Mouse (Mus musculus): ENCODE measurements around the gene Hook2.

The Hook2 gene

DNA sequence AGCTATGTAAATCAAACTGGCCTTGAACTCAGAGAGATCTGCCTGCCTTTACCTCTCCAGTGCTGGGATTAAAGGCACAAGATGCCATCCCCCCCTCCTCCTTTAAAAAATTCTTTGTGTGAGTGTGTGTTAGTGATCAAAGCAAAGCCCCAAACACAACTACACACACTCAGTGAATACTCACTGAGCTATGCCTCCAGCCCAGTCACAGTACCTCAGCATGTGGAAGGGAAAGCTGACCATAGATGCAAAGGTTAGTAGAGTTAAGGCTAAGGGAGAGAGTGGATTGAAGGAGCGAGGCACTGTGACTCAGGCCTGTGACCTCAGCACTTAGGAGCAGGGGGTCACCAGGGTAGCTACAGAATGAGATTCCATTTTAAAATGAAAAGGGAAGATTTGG is 17.3 kb upstream of the Hook2 start:
- DNase-seq (ENCODE audit: low read depth, low spot score), result no peak

DNA sequence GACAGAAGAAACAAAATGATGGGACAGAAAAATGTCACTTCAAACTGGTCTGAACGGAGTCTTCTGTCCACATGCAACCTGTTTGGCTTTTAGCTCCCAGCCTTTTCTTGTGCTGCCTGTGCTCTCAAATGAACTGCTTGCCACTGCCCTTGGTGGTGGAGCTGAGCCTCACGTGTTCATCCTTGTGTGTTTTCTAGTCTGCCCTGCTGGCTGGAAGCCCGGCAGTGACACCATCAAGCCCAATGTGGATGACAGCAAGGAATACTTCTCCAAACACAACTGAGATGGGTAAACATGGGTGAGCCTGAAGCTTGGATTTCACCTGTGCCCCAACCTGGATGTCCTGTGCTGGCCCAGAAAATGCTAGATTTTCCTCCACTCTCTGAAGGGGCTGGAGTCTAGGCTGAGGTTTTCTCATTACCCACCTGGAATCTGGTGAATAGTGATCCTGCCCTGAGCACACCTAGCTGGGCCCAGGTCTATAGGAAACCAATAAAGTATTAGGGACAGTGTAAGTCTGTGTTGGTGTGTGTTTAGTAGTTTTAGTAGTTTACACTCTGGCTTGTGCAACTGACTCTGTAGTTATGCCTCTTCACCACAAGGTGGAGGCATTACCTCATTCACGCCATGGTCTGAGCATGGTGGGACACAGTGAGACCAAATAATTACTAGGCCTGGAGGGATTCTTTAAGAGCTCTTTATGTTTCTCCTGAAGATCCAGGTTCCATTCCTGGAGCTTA is 16.4 kb upstream of the Hook2 start:
- peak; percentile 77 for DNase-seq (ENCODE audit: low read depth, low spot score)

DNA sequence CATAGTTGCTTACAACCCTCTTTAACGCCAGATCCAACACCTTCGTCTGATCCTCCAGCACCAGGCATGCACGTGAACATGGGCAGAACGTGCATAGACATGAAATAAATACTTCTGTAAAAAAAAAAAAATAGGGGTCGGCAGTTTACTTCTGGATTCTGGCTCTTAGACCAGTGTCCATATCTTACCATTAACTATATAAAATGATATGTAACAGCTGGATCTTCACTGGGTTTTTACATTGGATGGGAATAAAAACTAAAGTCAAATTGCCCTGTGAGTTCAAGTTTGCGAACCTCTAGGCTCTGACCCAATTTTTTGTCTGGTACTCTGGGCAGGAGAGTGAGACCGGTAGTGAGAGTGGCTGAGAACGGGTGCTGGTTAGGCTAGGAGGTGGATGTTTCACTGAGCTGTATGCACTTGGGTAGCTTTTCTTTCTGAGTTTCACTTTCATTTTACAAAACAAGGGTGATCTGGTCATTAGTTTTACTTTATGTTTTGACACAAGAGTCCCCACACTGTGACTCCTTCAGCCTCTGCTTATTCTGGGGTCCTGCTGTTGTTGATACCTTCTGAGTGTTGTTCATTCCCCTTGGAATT is 15.8 kb upstream of the Hook2 start:
- peak; percentile 75 for DNase-seq (ENCODE audit: low read depth, low spot score)

DNA sequence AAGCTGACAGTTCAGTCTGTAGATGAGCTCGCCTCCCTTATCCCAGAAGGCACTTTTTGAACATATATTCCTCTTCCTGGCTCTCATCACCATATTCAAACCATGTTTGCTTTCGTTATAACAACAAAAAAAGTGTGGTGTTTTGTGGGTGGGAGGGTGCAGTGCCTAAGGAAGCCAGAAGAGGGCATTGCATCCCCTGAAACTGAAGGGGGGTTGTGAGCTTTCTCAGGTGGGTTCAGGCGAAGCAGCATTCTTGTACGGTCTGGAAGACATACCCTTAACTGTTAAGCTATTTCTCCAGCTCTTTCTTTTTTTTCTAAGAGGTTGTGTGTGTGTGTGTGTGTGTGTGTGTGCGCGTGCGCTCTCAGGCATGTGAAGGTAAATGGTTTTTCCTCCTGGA is 15.0 kb upstream of the Hook2 start:
- peak; percentile 88 for DNase-seq (ENCODE audit: low read depth, low spot score)

DNA sequence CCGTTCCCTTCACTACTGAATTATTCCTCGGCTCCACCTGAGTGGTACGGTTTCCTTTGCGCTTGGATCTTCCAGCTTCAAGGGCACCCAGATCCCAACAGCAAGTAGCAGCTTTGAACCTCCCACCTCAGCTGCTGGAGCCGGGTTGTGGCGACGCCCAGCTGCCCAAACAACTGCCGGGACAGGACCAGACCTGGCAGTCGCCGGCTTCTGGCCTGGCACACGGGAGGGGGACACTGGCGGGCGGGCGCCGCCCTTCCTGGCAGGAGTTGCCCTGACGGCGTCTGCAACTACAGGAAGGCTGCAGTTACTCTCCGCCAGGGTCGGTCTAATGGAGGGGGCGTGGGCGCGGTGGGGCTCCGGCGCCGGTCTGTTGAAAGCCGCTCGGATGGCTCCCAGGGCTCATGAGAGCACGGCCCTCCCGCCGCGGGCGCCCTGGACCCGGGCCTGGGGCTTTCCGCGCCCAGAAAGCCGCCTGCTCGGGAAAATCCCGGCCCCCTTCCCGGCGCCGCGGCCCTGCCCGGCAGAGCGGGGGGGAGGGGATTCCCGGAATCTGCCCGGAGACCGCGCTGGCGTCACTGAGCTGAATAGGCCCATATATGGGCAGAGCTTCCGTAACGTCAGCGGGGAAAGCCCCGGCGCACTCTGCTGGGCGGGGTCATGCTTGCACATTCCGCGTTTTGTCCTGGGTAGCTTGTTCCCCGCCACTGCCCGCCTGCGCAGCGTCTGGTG is 14.2 kb upstream of the Hook2 start:
- peak; percentile 96 for DNase-seq (ENCODE audit: low read depth, low spot score)

DNA sequence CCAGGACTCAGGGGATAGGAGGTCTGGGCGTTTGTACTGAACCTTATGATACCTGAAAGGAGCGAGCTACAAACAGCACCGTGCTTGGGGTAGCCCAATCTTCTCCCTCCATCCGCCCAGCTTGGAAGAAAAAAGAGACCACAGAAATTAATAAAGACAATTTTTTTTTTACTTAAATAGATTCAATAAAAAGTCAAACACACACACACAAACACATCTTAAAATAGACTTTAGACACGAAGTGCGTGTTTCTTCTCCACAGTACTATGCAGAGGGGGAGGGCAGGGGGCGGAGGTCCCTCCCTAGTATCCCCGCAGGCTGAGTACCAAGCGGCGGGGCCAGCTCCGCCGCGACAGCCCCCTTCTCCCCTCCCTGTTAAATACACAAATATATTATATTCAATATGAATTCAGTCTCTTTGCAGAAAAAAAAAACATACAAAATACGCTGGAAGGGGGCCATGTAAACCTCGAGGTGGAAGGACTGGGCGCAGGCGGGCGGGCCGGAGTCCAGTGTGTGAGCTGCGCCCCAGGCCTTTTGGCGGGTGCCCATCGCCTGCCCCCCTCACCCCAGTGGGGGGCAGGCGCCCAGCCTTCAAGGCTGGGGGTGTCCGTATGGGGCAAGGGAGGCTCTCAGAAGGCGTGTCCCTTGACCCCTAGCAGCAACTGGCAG is 13.5 kb upstream of the Hook2 start:
- no peak for DNase-seq (ENCODE audit: low read depth, low spot score)

DNA sequence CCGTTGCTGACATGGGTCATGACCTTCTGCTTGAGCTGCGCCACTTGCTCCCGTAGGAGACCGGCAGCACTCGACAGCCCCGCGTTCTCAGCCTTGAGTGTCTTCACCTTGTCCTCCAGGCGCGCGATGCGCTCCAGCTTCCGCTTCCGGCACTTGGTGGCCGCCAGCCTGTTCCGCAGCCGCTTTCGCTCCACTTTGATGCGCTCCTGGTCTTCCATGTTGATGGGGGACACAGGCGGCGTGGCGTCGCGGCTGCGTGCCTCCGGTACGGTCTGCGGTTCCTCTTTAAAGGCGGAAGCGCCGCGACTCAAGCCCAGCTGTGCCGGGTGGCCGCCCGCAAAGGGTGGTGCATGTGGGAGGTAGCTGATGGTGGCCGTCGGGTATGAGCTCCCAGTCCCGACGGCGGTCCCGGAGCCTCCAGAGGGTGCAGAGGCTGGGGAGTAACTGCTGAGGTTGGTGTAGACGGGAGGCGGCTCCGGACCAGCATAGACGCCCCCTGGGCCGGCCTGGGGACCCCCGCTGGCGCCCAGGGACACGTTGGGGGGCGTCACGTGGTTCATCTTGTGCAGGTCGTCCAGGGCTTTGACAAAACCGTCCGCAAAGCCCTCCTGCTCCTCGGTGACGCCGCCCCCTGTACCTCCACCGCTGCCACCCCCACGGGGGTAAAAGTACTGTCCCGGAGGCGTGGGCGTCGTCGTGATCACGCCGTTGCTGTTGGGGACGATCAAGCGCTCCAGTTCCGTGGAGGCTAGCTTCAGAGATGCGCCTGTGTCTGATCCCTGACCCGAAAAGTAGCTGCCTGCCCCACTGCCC is 12.8 kb upstream of the Hook2 start:
- DNase-seq (ENCODE audit: low read depth, low spot score), result peak; percentile 89

DNA sequence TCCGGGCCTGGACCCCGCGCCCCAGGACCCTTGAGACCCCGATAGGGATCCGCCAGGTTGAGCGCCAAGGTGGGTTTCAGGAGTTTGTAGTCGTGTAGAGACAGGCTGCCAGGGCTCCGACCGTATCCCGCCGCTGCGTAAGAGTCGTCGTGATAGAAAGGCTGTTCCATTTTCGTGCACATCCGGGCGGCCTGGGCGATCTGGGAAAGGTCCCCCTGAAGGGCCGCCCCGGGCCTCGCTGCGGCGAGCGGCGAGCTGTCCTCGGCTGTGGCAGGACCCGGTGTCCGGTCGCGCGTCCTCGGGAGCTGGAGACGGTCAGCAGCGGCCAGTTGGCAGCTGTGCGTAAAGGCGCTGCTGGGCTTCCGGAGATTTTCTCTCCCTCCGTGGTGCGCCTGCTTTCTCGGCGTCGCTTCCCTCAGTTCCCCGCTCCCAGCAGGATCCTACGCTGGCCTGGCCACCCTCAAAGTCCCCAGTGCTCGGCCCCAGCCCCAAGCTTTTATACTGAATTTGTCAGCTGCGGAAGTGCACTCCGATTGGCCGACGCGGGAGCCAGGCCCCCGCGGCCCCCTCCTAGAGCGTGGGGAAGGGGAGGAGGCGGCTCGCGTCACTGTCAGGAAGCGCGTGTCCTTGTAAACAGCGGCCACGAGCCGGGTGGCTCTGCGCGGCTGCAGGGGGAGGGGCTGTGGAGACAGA is 12.0 kb upstream of the Hook2 start, which contains the start of gene Junb:
TSS of gene Junb (minus strand) at position 471 of the 693 bp plus-strand sequence.
- peak; percentile 99 for DNase-seq (ENCODE audit: low read depth, low spot score)

DNA sequence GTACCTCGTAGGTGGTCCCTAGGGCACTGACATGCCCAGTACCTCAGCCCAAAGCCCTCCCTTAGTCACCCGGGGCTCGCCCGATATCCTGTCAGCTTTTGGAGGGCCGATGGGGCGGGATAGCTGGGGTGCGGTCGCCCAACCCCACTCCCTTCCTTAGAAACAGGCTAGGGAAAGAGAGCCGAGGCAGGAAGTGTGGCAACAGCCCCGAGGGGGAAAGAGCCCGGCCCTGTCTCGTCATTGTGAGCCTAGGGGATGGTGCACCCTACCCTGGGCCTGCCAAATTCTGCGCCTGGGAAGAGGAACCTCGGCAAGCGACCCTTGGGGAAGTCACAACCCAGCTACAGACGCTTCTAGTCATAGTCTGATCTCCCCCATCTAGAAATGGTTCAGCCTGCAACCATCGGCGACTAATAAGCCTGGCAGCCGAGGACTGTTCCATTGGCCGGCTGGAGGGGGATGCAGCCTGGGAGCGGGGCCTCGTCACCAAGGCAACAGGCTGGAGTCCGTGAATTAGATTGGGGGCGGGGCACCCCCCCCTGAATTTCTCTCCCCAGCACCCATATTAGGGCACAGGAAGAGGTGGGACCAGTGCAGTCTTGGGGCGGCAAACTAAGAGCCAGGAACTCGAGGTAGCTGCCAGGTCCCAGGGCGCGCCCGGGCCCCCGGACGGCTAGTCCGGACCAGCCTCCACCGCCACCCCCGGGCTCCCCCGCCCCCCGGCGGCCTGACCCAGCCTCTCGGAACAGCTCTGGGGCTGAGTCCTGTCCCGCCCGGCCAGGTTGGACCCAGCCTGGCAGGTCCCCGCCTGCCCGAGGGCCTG is 10.6 kb upstream of the Hook2 start:
- DNase-seq (ENCODE audit: low read depth, low spot score), result peak; percentile 97

DNA sequence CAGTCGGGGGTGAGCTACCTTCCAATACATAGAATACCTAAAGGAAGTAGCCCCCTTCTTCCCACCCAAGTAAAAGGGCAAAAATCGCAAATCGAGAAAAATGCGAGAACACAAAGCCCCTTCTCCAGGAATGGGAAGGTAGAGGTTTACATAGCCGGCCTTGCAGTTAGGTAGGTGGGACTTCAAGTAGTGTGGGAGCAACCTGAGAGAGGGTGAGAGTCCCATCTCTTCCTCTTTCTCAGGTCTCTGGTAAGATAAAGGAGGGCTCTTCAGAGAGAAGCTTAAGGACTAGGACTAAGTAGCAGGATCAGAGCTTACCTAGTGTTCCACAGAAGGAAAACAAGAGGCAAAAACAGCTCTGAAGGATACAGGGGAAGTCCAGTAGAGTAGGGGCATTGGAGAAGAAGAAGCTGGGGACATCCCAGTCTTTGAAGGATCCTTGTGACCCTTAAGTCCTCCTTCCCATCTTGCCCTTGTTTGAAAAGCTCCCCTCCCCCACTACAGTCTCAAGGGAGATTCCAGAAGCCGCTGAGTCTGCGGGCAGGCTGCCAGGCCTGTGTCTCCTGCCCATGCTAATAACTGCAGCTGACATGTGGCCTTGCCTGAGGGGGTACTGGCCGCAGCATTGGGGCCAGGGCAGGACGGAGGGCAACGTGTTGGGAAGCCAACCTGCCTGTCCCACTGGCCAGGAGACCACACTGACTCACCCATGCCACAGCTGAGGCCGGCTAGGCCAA is 9.6 kb upstream of the Hook2 start:
- peak; percentile 78 for DNase-seq (ENCODE audit: low read depth, low spot score)

DNA sequence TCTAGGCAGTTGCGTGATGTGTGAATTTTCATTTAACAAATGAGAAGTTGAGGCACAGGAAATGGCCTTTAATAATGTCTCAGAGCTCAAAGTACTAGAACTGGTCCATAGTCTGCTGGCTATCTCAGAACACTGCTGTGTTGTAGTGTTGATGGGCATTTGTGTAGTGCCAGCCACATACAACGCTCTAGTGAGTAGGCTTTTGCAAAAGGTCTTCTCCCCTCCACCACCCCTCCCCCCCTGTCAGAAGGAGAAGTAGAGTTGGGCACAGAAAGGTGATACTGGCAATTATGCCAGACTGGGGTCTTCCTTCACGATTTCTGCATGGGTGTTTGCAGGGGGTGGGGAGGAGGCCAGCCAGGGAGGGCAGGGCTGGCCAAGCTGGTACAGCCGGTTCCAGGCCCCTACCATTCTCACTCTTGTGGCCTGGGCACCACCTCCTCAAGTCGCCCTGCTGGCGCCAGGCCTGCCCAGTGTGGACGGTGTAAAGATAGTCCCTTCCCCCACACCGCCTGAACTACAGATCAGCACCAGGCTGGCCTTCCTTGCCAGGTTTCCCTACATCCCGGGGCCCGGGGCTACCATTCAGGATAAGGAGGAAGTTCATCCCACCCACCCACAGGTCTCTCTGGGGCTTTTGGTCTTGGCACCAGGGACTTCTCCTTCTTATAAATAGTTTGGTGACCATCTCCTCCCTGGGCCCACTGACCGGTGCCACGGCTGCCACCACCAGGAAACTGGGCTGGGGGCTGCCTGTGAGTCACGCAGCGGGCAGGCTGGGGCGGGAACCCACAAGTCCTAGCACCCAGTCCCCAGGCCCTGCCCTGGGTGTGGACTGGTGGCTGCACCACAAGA is 8.5 kb upstream of the Hook2 start:
- no peak for DNase-seq (ENCODE audit: low read depth, low spot score)

DNA sequence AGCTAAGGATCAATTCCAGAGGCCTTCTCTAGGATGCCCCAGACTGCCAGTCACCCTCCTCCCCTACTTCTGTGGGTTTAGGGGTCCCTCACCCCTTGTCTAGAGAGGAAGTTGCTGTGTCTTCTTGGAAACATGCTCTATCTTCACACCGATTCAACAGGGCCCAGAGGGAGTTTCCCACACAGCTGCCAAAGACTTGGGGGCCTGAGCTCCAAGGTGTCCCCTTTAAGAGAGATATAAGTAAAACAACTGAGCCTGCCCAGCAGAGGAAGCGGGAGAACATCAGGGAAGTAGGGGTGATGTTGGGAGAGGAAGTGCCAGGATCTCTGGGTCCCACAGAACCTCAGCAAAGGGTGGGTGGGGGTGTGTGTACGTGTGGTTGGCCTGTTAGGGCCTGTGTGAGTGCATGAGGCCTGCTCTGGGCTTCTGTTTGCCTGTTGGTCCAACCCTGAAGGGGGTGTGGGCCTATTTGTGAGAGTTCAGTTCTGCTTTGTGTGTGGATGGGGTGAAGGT is 7.8 kb upstream of the Hook2 start:
- DNase-seq (ENCODE audit: low read depth, low spot score), result peak; percentile 67

DNA sequence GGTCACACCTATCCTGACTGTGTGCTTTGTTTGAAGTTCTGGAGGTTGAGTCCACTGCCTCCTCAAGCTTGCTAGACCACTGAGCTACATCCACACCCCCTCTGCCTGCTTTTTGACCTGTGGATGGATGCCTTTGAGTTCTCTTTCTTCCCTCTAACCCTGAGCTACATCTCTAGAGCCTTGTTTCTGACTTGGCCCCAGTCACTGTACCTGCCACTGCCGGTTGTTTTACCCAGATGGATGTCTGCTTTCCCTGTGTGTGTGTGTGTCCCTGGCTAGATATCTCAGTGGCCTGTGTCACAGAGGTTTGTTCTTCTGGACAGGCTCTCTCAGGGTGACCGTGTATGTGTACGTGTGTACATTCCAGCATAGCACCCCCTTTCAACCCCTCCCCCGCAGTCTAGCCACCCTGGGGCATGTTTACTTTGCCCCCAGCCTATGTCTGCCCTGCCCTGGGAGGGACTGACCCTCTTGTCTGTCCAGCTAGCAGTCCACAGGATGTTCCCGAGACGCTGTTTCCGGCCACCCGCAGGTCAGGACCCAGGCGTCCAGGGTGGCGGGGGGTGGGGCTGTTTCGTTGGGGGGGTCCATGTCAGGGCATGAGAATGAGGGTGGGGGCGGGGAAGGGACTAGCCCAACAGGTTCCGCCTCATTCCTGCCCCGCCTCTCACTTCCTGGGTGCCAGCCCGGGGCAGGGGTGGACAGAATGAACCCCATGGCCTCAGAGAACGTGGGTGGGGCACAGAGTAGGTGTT is 5.9 kb upstream of the Hook2 start:
- DNase-seq (ENCODE audit: low read depth, low spot score), result peak; percentile 73

DNA sequence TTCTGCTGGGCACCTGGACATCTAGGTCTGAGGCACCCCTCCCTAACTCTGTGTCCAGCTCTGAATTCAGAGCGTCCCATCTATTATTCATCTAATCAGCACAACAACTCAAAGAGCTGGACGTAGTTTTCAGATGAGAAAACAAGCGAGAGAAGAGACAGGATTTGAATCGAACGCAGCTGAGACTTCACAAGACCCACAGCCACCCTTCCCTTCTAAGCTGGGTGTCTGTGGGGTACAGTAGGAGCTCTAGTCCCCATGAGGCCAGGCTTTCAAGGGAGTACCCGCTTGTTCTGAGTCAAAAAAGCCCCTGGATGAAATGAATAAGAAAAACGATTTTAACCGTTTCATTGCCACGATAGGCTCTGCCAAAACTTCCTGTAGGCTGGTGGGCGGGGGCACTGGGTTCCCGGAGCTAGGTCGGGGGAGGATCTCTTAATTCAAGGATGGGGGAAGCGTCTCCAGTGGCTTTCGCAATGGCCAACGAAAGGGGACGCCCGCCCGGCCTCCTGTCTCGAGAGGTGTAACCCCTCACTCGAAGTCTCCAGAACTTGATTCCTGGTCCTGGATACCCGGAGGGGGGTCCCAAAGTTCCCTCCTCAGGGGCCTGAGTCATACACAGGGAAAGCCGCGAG is 5.2 kb upstream of the Hook2 start:
- DNase-seq (ENCODE audit: low read depth, low spot score), result peak; percentile 78

DNA sequence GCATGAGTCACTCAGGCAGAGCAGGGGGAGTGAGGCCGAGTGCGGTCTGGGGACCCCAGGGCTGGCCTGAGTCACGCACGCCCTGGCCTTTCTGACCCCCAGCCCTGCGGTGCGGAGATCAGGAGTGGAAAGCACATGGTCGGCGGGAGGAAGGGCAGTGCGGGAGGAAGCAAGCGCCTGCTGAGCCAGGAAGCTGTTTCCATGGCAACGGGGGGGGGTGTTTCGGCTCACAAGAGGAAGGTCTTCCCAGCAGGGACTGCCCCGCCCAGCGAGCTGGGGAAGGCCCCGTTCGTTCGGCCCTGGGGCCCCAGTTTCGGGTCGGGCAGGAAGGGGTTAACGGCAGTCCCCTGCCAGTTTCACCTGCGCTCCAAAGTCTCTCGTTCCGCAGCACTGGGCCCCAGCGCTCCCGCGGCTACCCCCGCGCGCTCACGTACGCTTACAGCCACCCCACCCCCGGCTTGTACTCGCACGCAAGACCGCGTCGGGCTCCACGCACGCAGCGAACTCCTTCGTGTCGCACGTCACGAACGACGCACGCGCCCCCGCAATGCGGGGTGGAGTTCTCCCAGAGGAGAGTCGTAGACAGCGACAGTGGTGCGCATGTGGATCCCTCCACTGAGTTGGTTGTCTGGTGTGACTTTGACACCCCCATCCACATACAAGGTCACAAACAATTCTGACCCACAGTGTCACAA is 4.6 kb upstream of the Hook2 start:
- peak; percentile 99 for DNase-seq (ENCODE audit: low read depth, low spot score)

DNA sequence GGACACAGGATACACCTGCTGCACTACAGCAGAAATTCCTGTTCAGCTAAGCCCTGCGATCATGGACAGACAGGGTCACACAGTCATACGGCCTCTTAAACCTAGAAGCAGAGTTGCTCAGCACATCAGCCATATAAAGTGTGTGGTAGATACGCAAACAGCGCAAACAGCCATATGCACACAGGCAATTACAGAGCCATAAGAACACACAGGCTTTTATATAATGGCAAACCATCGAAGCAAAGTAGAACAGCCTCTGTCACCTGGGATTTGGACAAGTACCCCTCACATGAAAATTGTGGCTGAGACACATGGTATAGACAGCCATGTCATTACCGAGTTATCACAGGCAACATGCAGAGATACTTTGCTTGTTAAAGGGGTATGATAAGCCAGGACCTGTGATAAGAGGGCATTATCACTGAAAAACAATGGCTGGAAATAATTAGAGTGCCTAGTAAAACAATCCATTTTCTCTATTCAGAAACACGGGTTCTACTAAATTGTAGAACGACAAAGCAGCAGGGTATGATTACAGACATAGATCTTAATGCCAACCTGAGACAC is 3.9 kb upstream of the Hook2 start:
- DNase-seq (ENCODE audit: low read depth, low spot score), result no peak
